Mouse (Mus musculus) T-cell, adult 66 days (primary cell): ENCODE results near the gene Recql5. TPM values are rescaled to one million over a fixed set of nuclear protein-coding genes. Genes with fewer than 3 reads are reported as not detected.

Experiments used
- total RNA-seq, 2 experiments: library from RNA; stranded (reverse); gene quantifications; 3 replicates in 1 of 2; 4 replicates in 1 of 2; pipeline ENCODE4 v1.2.4; 2023

The Recql5 gene
- total RNA-seq = 10 to 100 TPM; 21.4 to 23.4 TPM

DNA sequence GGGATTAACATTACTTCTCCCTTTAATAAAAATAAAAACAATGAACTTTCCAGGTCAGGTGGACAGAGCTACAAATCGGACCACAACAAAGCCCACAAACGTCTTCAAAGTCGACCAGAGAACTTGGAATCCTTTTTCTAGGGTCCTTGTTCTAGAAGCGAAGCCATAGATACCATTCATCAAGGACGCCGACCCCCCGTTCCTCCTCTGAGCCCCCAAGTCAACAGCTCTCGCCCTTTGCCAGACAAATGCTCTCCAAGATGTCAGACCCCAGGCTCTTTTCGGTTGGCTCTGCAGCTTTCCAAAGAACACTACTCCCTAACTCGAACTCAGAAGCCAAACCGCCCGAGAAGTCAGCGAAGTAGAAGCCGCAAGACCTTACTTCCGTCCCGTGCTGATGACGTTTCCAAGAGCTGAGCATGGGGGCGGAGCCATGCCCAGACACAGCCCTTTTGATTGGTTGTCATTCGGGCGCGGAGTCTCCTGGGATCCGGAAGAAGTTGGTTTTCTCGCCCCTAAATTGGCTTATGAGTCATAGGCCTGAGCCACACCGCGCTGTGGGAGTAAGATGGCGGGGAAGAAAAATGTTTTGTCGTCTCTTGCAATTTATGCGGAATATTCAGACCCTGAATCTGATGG, at the start of gene Recql5, which contains the start of gene Sap30bp:
Recql5 (minus strand) TSS at position 370 of the 639 bp plus-strand sequence.
Sap30bp (plus strand) TSS at position 175 of the 639 bp plus-strand sequence.

DNA sequence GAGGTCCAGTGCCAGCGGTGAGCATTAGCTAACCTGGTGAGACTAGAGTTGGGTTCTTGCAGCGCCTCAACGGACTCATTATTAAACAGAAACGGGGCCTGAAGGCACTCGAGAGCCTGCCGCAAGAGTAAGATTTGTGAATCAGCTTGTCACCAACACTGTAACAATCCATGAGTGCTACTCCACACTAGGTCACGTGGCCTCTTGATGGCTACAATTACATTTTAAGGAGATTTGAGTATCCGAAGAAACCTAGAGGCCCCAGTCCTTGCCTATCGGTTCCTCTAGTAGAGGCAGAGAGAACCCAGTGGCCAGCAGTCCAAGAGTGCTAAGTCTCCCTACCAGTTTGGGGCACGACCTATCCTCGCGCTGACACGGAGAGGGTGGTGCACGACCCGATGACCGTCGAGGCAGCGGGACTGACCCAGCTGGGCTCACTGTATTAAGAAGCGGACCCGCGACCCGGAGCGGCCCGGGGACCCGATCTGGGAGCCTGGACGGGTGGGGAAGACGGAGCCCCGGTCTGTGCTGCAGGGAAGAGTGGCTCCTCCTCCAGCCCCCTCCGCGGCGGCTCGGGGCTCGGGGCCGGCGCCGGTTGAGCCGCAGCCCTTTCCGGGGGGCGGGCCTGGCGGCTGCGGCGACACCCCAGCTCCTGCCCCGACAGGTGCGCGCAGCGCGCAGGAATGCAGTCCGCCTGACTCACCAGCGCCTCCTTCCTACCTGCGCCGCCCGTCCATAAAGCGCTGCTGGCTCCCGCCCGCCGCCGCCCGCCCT, 41.2 kb upstream of the Recql5 start, which contains the start of gene Itgb4:
Itgb4 (plus strand) TSS at position 401 of the 774 bp plus-strand sequence.

DNA sequence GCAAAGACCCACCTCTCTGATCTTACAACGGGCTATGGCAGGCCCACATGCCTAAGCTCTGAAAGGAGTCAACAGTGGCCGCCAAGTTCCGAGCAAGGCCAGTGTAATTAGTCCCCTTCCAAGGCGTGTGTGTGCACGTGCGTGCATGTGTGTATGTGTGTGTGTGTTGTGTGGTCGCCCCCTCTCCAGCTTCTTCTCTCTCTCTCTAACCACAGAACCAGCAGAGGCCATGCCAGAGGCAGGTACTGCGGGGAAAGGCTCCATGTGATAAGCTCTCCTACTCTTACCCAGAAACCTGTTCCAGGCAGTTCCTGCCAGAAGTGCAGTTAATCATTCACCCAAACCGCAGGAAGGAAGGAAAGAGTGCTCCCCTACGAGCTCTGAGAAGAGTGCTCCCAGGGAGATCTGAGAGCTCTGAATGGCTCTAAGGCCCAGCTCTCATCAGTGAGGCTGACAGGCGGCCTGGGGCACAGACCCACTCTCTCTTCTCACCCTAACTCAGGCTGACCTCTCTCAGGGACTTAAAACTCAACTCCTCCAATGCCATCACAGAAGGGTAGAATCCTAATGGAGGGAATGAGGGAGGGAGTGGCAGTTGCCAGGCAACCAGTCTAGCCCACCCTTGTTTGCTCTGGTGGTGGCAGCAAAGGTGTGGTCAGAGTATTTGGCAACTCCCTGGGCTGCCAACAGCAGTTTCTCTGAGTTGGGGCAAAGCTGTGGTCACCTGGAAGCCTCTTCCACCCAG, 21.5 kb downstream of the Recql5 start, which contains the start of gene Smim6:
Smim6 (plus strand) TSS at position 386 of the 745 bp plus-strand sequence.

DNA sequence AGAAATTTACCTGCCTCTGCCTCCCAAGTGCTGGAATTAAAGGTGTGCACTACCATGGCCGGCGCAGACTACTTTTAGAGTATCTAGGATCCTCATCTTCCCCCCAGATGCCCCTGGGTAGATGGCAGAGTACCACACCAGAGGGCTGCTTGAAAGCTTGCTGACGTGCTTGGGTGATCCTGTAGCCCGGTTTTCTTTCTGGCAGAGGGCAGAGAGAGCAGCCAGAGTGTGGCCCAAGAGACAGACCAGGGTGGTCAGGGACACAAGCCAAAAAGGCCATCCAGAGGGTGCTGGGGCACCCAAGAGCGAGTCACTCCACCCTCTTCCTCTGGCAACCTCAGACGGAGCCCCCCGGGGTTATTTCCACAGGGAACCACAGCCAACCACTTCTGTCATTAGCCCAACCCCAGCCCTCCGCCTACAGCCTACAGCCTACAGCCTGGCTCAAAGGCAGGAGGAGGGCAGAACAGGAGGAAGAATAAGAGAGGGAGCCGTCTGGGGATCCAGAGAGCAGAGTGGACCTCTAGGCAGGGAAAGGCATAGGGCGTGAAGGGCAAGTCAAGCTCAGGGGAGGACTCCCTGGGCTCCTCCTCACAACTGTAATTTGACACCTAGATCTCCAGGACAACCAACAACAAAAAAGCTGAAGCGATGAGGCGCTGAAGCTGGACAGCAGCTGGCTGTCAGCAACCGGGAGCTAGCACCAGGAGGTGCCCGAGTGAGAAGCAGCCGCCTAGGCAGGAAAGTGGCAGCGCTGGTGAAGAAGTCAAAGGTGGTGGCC, 33.6 kb downstream of the Recql5 start, which contains the start of gene Smim5:
Smim5 (plus strand) TSS at position 481 of the 781 bp plus-strand sequence.

DNA sequence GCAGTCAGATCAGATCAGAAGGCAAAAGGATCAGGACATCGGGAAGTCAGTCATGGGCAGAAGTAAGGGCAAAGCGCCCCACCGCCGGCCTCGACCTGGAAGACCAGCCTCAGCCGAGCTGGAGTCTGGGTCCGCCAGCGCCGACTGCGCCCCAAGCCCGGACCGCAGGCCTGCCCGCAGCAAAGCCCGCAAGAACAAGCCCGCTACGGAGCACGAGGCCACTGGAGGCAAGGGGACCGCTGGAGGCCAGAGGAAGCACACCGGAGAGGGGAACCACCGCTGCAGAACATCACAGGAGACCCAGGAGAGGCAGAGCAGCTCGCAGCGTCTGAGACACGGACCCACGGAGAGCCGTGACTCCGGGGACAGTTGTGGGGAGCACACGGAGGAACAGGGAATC, 74.9 kb downstream of the Recql5 start, which contains the start of gene Myo15b:
Myo15b (plus strand) TSS at position 53 of the 400 bp plus-strand sequence.

Other genes with a start within 250 kb of the Recql5 start
- gene Grb2, start 224.9 kb downstream of the Recql5 start, total RNA-seq = 100 to 1,000 TPM; 135 to 150 TPM
- 10 to 100 TPM; 66.9 to 67.1 TPM for gene Tmem94, start 168.0 kb downstream of the Recql5 start, total RNA-seq
- 1 to 10 TPM; 1.8 to 2.3 TPM for gene Caskin2, start 119.8 kb downstream of the Recql5 start, total RNA-seq
- 10 to 100 TPM; 24.8 to 26.0 TPM for gene Tsen54, start 118.8 kb downstream of the Recql5 start, total RNA-seq
- 10 to 100 TPM; 40.6 to 43.0 TPM for gene Llgl2, start 109.4 kb downstream of the Recql5 start, total RNA-seq
- gene Myo15b, start 75.1 kb downstream of the Recql5 start, total RNA-seq = 1 to 10 TPM in 1 of 2 experiments, not detected in 1; 1.2 TPM
- gene Smim5, start 33.5 kb downstream of the Recql5 start, total RNA-seq = 1 to 10 TPM; 2.2 to 2.4 TPM
- gene Smim6, start 21.5 kb downstream of the Recql5 start, total RNA-seq = not detected
- gene Sap30bp, start 195 bp downstream of the Recql5 start, total RNA-seq = 10 to 100 TPM; 41.0 to 56.5 TPM
- under 1 TPM in 1 of 2 experiments, not detected in 1; 0.12 TPM for gene Itgb4, start 41.2 kb upstream of the Recql5 start, total RNA-seq
- gene Galk1, start 79.2 kb upstream of the Recql5 start, total RNA-seq = 10 to 100 TPM; 16.1 to 20.7 TPM
- gene H3f3b, start 94.5 kb upstream of the Recql5 start, total RNA-seq = 1,000 to 10,000 TPM; 1,503 to 1,566 TPM
- gene Unk, start 96.8 kb upstream of the Recql5 start, total RNA-seq = 10 to 100 TPM; 49.6 to 53.8 TPM
- gene Unc13d, start 144.5 kb upstream of the Recql5 start, total RNA-seq = 10 to 100 TPM; 87.7 TPM
- gene Wbp2, start 153.5 kb upstream of the Recql5 start, total RNA-seq = 100 to 1,000 TPM; 145 to 163 TPM
- gene Trim47, start 193.7 kb upstream of the Recql5 start, total RNA-seq = 1 to 10 TPM; 1.9 to 3.2 TPM
- 10 to 100 TPM; 37.9 to 43.8 TPM for gene Trim65, start 197.7 kb upstream of the Recql5 start, total RNA-seq
- gene Mrpl38, start 205.4 kb upstream of the Recql5 start, total RNA-seq = 10 to 100 TPM; 47.3 to 65.1 TPM
- 10 to 100 TPM; 27.4 to 31.2 TPM for gene Fbf1, start 234.7 kb upstream of the Recql5 start, total RNA-seq